Mouse (Mus musculus): ENCODE results near the gene Rsph6a.

Rsph6a gene

GRCm38 (mm10) chr7:19054047-19054776 lies at the start of gene Rsph6a:
Gene Rsph6a (plus strand): TSS chr7:19054690.
- peak; percentile 73 for DNase-seq (ENCODE audit: low read depth, low spot score)

- no peak for DNase-seq (ENCODE audit: low read depth, low spot score)
Measured at GRCm38 (mm10) chr7:19005417-19006121, 48.9 kb upstream of the Rsph6a start.

- DNase-seq (ENCODE audit: low read depth, low spot score): peak; percentile 91
Measured at GRCm38 (mm10) chr7:19006476-19006875, 48.0 kb upstream of the Rsph6a start.

GRCm38 (mm10) chr7:19007026-19007977 lies 47.2 kb upstream of the Rsph6a start:
- no peak for DNase-seq (ENCODE audit: low read depth, low spot score)

GRCm38 (mm10) chr7:19010581-19010980 lies 43.9 kb upstream of the Rsph6a start:
- DNase-seq (ENCODE audit: low read depth, low spot score): no peak

- DNase-seq (ENCODE audit: low read depth, low spot score): no peak
Measured at GRCm38 (mm10) chr7:19012025-19012621, 42.4 kb upstream of the Rsph6a start.

- DNase-seq (ENCODE audit: low read depth, low spot score): no peak
Measured at GRCm38 (mm10) chr7:19012882-19013281, 41.6 kb upstream of the Rsph6a start.

- DNase-seq (ENCODE audit: low read depth, low spot score): no peak
Measured at GRCm38 (mm10) chr7:19014452-19014851, 40.0 kb upstream of the Rsph6a start.

- no peak for DNase-seq (ENCODE audit: low read depth, low spot score)
Measured at GRCm38 (mm10) chr7:19016042-19016441, 38.4 kb upstream of the Rsph6a start.

- no peak for DNase-seq (ENCODE audit: low read depth, low spot score)
Measured at GRCm38 (mm10) chr7:19017909-19018308, 36.6 kb upstream of the Rsph6a start.

- DNase-seq (ENCODE audit: low read depth, low spot score): no peak
Measured at GRCm38 (mm10) chr7:19021048-19021447, 33.4 kb upstream of the Rsph6a start.

GRCm38 (mm10) chr7:19022189-19022958 lies 32.1 kb upstream of the Rsph6a start:
- DNase-seq (ENCODE audit: low read depth, low spot score): no peak

GRCm38 (mm10) chr7:19023357-19023814 lies 31.1 kb upstream of the Rsph6a start, which contains the start of gene Foxa3:
Gene Foxa3 (minus strand): TSS chr7:19023538.
- DNase-seq (ENCODE audit: low read depth, low spot score): no peak

- peak; percentile 98 for DNase-seq (ENCODE audit: low read depth, low spot score)
Measured at GRCm38 (mm10) chr7:19024096-19024506, 30.4 kb upstream of the Rsph6a start, which contains the start of gene Sympk. Gene Sympk (plus strand): TSS chr7:19024377.

GRCm38 (mm10) chr7:19024581-19025255 lies 29.8 kb upstream of the Rsph6a start:
- peak; percentile 30 for DNase-seq (ENCODE audit: low read depth, low spot score)

- DNase-seq (ENCODE audit: low read depth, low spot score): no peak
Measured at GRCm38 (mm10) chr7:19028067-19028466, 26.4 kb upstream of the Rsph6a start.

GRCm38 (mm10) chr7:19029084-19029653 lies 25.3 kb upstream of the Rsph6a start:
- peak; percentile 68 for DNase-seq (ENCODE audit: low read depth, low spot score)

- no peak for DNase-seq (ENCODE audit: low read depth, low spot score)
Measured at GRCm38 (mm10) chr7:19031641-19032040, 22.8 kb upstream of the Rsph6a start.

- no peak for DNase-seq (ENCODE audit: low read depth, low spot score)
Measured at GRCm38 (mm10) chr7:19044616-19045015, 9.9 kb upstream of the Rsph6a start.
